Mouse (Mus musculus): ENCODE measurements at regions not wholly inside any gene's neighbourhood (a gene's known extent, or its start where the extent isn't known, plus 50 kb on each side); places are given as distances from the start of the nearest gene placed in this dataset.

GRCm38 (mm10) chr6:51180881-51181875 lies 251.3 kb upstream of the Nfe2l3 start:
- H3K4me3 ChIP-seq (ENCODE audit: low read length), result no peak overlapping the region
- H3K9ac ChIP-seq (ENCODE audit: low read length), result no peak overlapping the region
- H3K27me3 ChIP-seq (ENCODE audit: control insufficient read depth, insufficient read depth, low read length), result peaks cover 64% of the 10 kb centered on the region
- H3K36me3 ChIP-seq (ENCODE audit: control insufficient read depth, insufficient read depth), result no peaks in the 10 kb centered on the region
- H3K4me1 ChIP-seq (ENCODE audit: control insufficient read depth, insufficient read depth, low read length), result 0 out of 2 replicates have a peak, but pooled peaks cover 2% of the 10 kb centered on the region
- WGBS, result 10% methylated on average over 11 of the region's 11 CpGs
- no peaks in the 10 kb centered on the region for H3K9me3 ChIP-seq (replicated peaks; ENCODE audit: control insufficient read depth, low read length)
- H3K4me2 ChIP-seq (ENCODE audit: low read depth, low read length), result no peak overlapping the region
- no peak for ATAC-seq (replicated peaks; ENCODE audit: extremely low read depth, insufficient read depth, low FRiP score)
- H3K27ac ChIP-seq (ENCODE audit: low read length), result no peak overlapping the region

GRCm38 (mm10) chr6:51181905-51182304 lies 250.6 kb upstream of the Nfe2l3 start:
- WGBS, result 32% methylated on average over 10 of the region's 10 CpGs

GRCm38 (mm10) chr6:51182771-51183284 lies 249.6 kb upstream of the Nfe2l3 start:
- WGBS, result 7% methylated on average over 5 of the region's 5 CpGs
- Histone ChIP-seq H3K4me1 (ENCODE audit: control insufficient read depth, insufficient read depth, low read length) (no peaks in the 10 kb centered on the region), H3K4me2 (ENCODE audit: low read depth, low read length) (no peak overlapping the region), H3K27me3 (ENCODE audit: control insufficient read depth, insufficient read depth, low read length) (peaks cover 68% of the 10 kb centered on the region), H3K36me3 (ENCODE audit: control insufficient read depth, insufficient read depth) (no peaks in the 10 kb centered on the region), H3K9ac (ENCODE audit: low read length) (no peak overlapping the region), H3K4me3 (ENCODE audit: low read length) (no peak overlapping the region), H3K9me3 (replicated peaks; ENCODE audit: control insufficient read depth, low read length) (no peaks in the 10 kb centered on the region), H3K27ac (ENCODE audit: low read length) (no peak overlapping the region)
- ATAC-seq (replicated peaks; ENCODE audit: extremely low read depth, insufficient read depth, low FRiP score), result no peak

More at GRCm38 (mm10) chr6:51181905-51182304, 250.6 kb upstream of the Nfe2l3 start:
- no peak overlapping the region for H3K27ac ChIP-seq (ENCODE audit: low read length)
- peaks cover 65% of the 10 kb centered on the region for H3K27me3 ChIP-seq (ENCODE audit: control insufficient read depth, insufficient read depth, low read length)
- no peak overlapping the region for H3K4me2 ChIP-seq (ENCODE audit: low read depth, low read length)
- H3K9me3 ChIP-seq (replicated peaks; ENCODE audit: control insufficient read depth, low read length), result no peaks in the 10 kb centered on the region
- H3K9ac ChIP-seq (ENCODE audit: low read length), result no peak overlapping the region
- ATAC-seq (replicated peaks; ENCODE audit: extremely low read depth, insufficient read depth, low FRiP score), result no peak
- H3K4me3 ChIP-seq (ENCODE audit: low read length), result no peak overlapping the region
- no peaks in the 10 kb centered on the region for H3K36me3 ChIP-seq (ENCODE audit: control insufficient read depth, insufficient read depth)
- 0 out of 2 replicates have a peak, but pooled peaks cover 2% of the 10 kb centered on the region for H3K4me1 ChIP-seq (ENCODE audit: control insufficient read depth, insufficient read depth, low read length)

- 2% methylated on average over 21 of the region's 21 CpGs for WGBS
Observed at GRCm38 (mm10) chr6:51183576-51184420, 248.7 kb upstream of the Nfe2l3 start.

GRCm38 (mm10) chr6:51184500-51184899 lies 248.0 kb upstream of the Nfe2l3 start:
- ATAC-seq (replicated peaks; ENCODE audit: extremely low read depth, insufficient read depth, low FRiP score), result no peak
- H3K4me1 ChIP-seq (ENCODE audit: control insufficient read depth, insufficient read depth, low read length), result no peaks in the 10 kb centered on the region
- no peak overlapping the region for H3K4me3 ChIP-seq (ENCODE audit: low read length)
- no peak overlapping the region for H3K27ac ChIP-seq (ENCODE audit: low read length)
- H3K27me3 ChIP-seq (ENCODE audit: control insufficient read depth, insufficient read depth, low read length), result peaks cover 82% of the 10 kb centered on the region
- no peak overlapping the region for H3K4me2 ChIP-seq (ENCODE audit: low read depth, low read length)
- no peak overlapping the region for H3K9ac ChIP-seq (ENCODE audit: low read length)
- no peaks in the 10 kb centered on the region for H3K36me3 ChIP-seq (ENCODE audit: control insufficient read depth, insufficient read depth)
- H3K9me3 ChIP-seq (replicated peaks; ENCODE audit: control insufficient read depth, low read length), result no peaks in the 10 kb centered on the region
- 6% methylated on average over 3 of the region's 3 CpGs for WGBS

More at GRCm38 (mm10) chr6:51183576-51184420, 248.7 kb upstream of the Nfe2l3 start:
- no peak overlapping the region for H3K4me3 ChIP-seq (ENCODE audit: low read length)
- H3K9me3 ChIP-seq (replicated peaks; ENCODE audit: control insufficient read depth, low read length), result no peaks in the 10 kb centered on the region
- peaks cover 75% of the 10 kb centered on the region for H3K27me3 ChIP-seq (ENCODE audit: control insufficient read depth, insufficient read depth, low read length)
- no peak for ATAC-seq (replicated peaks; ENCODE audit: extremely low read depth, insufficient read depth, low FRiP score)
- no peak overlapping the region for H3K27ac ChIP-seq (ENCODE audit: low read length)
- no peaks in the 10 kb centered on the region for H3K36me3 ChIP-seq (ENCODE audit: control insufficient read depth, insufficient read depth)
- H3K4me1 ChIP-seq (ENCODE audit: control insufficient read depth, insufficient read depth, low read length), result no peaks in the 10 kb centered on the region
- H3K9ac ChIP-seq (ENCODE audit: low read length), result no peak overlapping the region
- no peak overlapping the region for H3K4me2 ChIP-seq (ENCODE audit: low read depth, low read length)

GRCm38 (mm10) chr6:51185201-51185600 lies 247.3 kb upstream of the Nfe2l3 start:
- no peak overlapping the region for H3K4me3 ChIP-seq (ENCODE audit: low read length)
- H3K36me3 ChIP-seq (ENCODE audit: control insufficient read depth, insufficient read depth), result no peaks in the 10 kb centered on the region
- H3K27me3 ChIP-seq (ENCODE audit: control insufficient read depth, insufficient read depth, low read length), result peaks cover 82% of the 10 kb centered on the region
- H3K4me1 ChIP-seq (ENCODE audit: control insufficient read depth, insufficient read depth, low read length), result no peaks in the 10 kb centered on the region
- no peak overlapping the region for H3K27ac ChIP-seq (ENCODE audit: low read length)
- no peaks in the 10 kb centered on the region for H3K9me3 ChIP-seq (replicated peaks; ENCODE audit: control insufficient read depth, low read length)
- no peak overlapping the region for H3K4me2 ChIP-seq (ENCODE audit: low read depth, low read length)
- H3K9ac ChIP-seq (ENCODE audit: low read length), result no peak overlapping the region
- no peak for ATAC-seq (replicated peaks; ENCODE audit: extremely low read depth, insufficient read depth, low FRiP score)
- WGBS, result 25% methylated on average over 6 of the region's 6 CpGs

- no peak overlapping the region for H3K4me3 ChIP-seq (ENCODE audit: low read length)
- H3K36me3 ChIP-seq (ENCODE audit: control insufficient read depth, insufficient read depth), result no peaks in the 10 kb centered on the region
- H3K4me1 ChIP-seq (ENCODE audit: control insufficient read depth, insufficient read depth, low read length), result no peaks in the 10 kb centered on the region
- no peak overlapping the region for H3K27ac ChIP-seq (ENCODE audit: low read length)
- H3K4me2 ChIP-seq (ENCODE audit: low read depth, low read length), result no peak overlapping the region
- no peaks in the 10 kb centered on the region for H3K9me3 ChIP-seq (replicated peaks; ENCODE audit: control insufficient read depth, low read length)
- no peak for ATAC-seq (replicated peaks; ENCODE audit: extremely low read depth, insufficient read depth, low FRiP score)
- 77% methylated on average over 3 of the region's 3 CpGs for WGBS
- H3K9ac ChIP-seq (ENCODE audit: low read length), result no peak overlapping the region
- H3K27me3 ChIP-seq (ENCODE audit: control insufficient read depth, insufficient read depth, low read length), result peaks cover 79% of the 10 kb centered on the region
Observed at GRCm38 (mm10) chr6:51189173-51189572, 243.3 kb upstream of the Nfe2l3 start.

- no peak overlapping the region for H3K4me2 ChIP-seq (ENCODE audit: low read depth, low read length)
- H3K27ac ChIP-seq (ENCODE audit: low read length), result no peak overlapping the region
- WGBS, result 45% methylated on average over 8 of the region's 8 CpGs
- no peaks in the 10 kb centered on the region for H3K36me3 ChIP-seq (ENCODE audit: control insufficient read depth, insufficient read depth)
- ATAC-seq (replicated peaks; ENCODE audit: extremely low read depth, insufficient read depth, low FRiP score), result no peak
- no peaks in the 10 kb centered on the region for H3K9me3 ChIP-seq (replicated peaks; ENCODE audit: control insufficient read depth, low read length)
- no peaks in the 10 kb centered on the region for H3K4me1 ChIP-seq (ENCODE audit: control insufficient read depth, insufficient read depth, low read length)
- H3K27me3 ChIP-seq (ENCODE audit: control insufficient read depth, insufficient read depth, low read length), result peaks cover 46% of the 10 kb centered on the region
- no peak overlapping the region for H3K9ac ChIP-seq (ENCODE audit: low read length)
- no peak overlapping the region for H3K4me3 ChIP-seq (ENCODE audit: low read length)
Observed at GRCm38 (mm10) chr6:51192826-51193225, 239.6 kb upstream of the Nfe2l3 start.

Data from heart, embryonic 16.5 days (tissue).